Mouse (Mus musculus): ENCODE measurements around the gene Ankrd44. TPM values are rescaled to one million over a fixed set of nuclear protein-coding genes. Genes with fewer than 3 reads are reported as not detected.
A peak's percentile ranks its signal among the peaks of the same experiment; 100 is the strongest.

The Ankrd44 gene
- polyA plus RNA-seq, 1 experiment from 2014 or later: 32.3 TPM

DNA sequence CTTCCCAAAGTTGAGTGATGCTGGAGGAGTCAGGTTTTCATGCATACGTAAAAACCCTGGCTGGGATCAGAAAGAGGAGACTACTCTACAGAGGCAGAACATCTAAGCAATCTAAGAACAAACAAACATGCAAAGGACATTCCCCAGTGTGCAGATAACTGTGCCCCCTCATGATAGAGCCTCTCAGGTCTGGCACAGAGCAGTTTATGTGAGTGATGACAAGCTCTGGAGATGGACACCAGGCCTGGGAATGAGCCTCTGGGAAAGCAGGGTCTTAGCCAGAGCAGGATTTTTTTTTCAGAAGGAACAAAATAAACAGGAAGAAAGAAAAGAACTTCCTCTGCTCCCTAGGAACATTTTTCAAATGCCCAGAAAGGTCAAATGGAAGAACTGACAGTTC, 176.2 kb downstream of the Ankrd44 start:
- Histone ChIP-seq H3K27me3 (replicated peaks) (no peaks in the 10 kb centered on the region), H3K27ac (peak overlapping the region; percentile 51; the same call in 1 of the 2 replicates), H3K4me3 (no peak overlapping the region), H3K9me3 (no peaks in the 10 kb centered on the region), H3K9ac (no peak overlapping the region), H3K4me1 (0 out of 2 replicates have a peak, but pooled peaks cover 2% of the 10 kb centered on the region), H3K4me2 (no peak overlapping the region), H3K36me3 (replicated peaks) (no peaks in the 10 kb centered on the region)
- 71% methylated on average over 1 of the region's 1 CpGs for WGBS
- ATAC-seq (replicated peaks): no peak

DNA sequence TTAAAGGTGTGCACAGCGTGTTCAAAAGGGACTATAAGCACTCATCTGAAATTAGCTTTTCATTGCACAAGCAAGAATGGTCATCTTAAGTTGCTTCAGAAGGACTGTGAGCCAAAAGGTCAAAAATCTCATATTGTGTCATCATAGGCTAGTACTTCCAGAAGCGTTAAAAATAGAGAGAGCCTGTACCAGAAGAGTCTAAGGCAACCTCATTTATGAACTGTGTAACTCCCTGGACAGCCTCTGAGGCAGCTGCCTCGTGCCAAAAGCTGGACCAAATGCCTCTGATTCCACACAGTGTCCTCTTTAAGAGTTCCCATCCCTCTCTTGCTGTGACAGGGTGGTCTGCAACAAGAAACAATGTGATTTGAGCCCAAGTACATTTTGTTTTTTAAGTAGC, 176.7 kb downstream of the Ankrd44 start:
- H3K4me1 ChIP-seq: 0 out of 2 replicates have a peak, but pooled peaks cover 2% of the 10 kb centered on the region
- 71% methylated on average over 3 of the region's 3 CpGs for WGBS

DNA sequence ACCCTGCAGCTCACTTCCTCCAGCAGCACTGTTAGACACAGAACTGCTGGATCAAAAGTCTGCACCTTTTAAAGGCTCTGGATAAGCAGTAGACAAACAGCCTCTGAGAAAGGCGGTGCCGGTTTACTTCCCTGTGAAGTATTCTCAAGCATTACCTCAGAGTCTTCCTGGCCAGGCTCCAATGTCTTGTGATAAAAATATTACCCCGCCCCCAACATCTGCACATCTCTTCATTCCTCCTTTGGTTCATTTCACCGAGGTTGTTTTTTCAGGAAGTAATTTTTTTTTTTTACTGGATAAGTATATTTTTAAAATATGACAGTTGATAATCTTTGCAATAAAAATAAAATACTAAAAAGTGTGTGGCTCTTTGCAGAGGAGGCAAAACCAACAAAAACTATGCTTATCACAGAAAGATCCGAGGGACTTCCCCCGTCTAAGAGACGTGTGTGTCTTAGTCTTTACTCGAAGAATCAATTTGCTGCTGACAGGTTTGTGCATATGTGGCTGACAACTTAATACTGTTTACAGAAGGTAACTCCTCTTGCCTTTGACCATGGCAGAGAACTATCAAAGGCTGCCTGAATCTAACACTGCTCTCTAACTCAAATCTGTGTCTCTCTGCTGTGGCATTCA, 178.3 kb downstream of the Ankrd44 start:
- H3K4me3 ChIP-seq: no peak overlapping the region
- H3K27ac ChIP-seq: no peak overlapping the region
- H3K9me3 ChIP-seq: no peaks in the 10 kb centered on the region
- H3K4me2 ChIP-seq: no peak overlapping the region
- no peak overlapping the region for H3K9ac ChIP-seq
- H3K4me1 ChIP-seq: 0 out of 2 replicates have a peak, but pooled peaks cover 2% of the 10 kb centered on the region
- 61% methylated on average over 8 of the region's 8 CpGs for WGBS
- peak; percentile 35; the same call in 1 of the 2 replicates for ATAC-seq (replicated peaks)
- no peaks in the 10 kb centered on the region for H3K27me3 ChIP-seq (replicated peaks)
- H3K36me3 ChIP-seq (replicated peaks): no peaks in the 10 kb centered on the region

More for the DNA sequence above, 176.7 kb downstream of the Ankrd44 start:
- Histone ChIP-seq H3K27me3 (replicated peaks) (no peaks in the 10 kb centered on the region), H3K4me2 (no peak overlapping the region), H3K36me3 (replicated peaks) (no peaks in the 10 kb centered on the region), H3K4me3 (no peak overlapping the region), H3K9ac (no peak overlapping the region), H3K9me3 (no peaks in the 10 kb centered on the region), H3K27ac (peak overlapping the region; percentile 51; the same call in 1 of the 2 replicates)
- no peak; the same call in 1 of the 2 replicates for ATAC-seq (replicated peaks)

DNA sequence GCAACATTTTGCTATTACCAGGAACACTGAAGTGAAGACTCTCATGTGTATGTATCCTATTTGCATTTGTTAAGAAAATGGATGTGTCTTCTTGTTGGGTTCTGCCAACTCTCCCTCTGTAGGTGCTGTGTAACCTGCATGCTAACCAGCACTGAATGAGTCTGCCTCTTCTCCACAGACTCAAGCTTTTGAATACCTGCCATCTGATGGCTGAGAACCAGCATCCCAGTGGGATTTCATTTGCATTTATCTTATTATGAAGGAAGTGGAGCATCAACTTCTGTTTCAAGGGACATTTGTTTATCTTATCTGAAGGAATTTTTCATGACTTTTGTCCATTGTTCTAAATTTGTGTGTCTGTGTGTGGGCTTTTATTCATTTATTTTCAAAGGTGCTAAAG, 180.5 kb downstream of the Ankrd44 start:
- Histone ChIP-seq H3K36me3 (replicated peaks) (no peaks in the 10 kb centered on the region), H3K9me3 (no peaks in the 10 kb centered on the region), H3K4me2 (no peak overlapping the region), H3K4me1 (0 out of 2 replicates have a peak, but pooled peaks cover 2% of the 10 kb centered on the region), H3K27me3 (replicated peaks) (no peaks in the 10 kb centered on the region), H3K9ac (no peak overlapping the region), H3K4me3 (no peak overlapping the region), H3K27ac (no peak overlapping the region)
- no peak for ATAC-seq (replicated peaks)

DNA sequence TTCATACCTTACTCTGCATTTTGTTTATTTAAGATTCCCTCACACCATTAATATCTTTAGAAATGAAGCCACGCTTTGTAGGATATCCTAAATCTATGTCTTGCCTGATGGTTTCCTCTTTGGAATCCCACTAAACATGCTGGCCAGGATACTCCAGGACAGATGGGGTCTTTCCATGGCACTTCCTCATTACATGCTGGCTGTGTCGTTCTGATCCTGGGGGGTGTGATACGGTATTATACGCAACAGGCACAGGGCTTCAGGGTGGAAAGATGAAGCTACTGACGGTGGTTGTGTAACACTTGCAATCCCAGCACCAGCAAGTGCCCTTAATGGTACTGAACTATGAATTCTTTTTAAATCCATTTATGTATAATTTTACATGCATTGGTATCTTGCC, 182.0 kb downstream of the Ankrd44 start:
- Histone ChIP-seq H3K4me2 (no peak overlapping the region), H3K9me3 (no peaks in the 10 kb centered on the region), H3K4me3 (no peak overlapping the region), H3K4me1 (0 out of 2 replicates have a peak, but pooled peaks cover 2% of the 10 kb centered on the region), H3K27me3 (replicated peaks) (no peaks in the 10 kb centered on the region), H3K27ac (no peak overlapping the region), H3K9ac (no peak overlapping the region), H3K36me3 (replicated peaks) (no peaks in the 10 kb centered on the region)
- no peak for ATAC-seq (replicated peaks)
- 85% methylated on average over 5 of the region's 5 CpGs for WGBS

DNA sequence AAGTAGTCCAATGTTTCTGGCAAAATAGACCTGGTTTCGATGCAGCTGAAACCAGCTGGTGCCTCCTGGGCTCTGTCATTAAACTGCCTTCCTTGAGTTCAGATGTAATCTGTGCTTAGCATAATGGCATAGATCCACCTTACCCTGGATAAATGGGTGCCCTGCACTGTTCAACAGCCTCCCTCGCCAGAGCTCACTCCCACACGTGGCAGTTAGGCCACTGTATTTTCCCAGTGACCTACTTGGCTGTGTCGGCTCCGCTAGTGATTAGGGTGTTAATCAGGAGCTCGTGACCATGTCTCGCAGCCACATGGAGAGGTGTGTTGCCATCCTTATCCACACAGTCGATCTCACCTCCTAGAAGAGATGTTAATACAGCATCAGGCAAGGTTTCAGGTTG, 183.1 kb downstream of the Ankrd44 start:
- Histone ChIP-seq H3K4me2 (no peak overlapping the region), H3K4me1 (0 out of 2 replicates have a peak, but pooled peaks cover 2% of the 10 kb centered on the region), H3K9ac (no peak overlapping the region), H3K9me3 (no peaks in the 10 kb centered on the region), H3K27ac (no peak overlapping the region), H3K4me3 (no peak overlapping the region), H3K36me3 (replicated peaks) (no peaks in the 10 kb centered on the region), H3K27me3 (replicated peaks) (no peaks in the 10 kb centered on the region)
- no peak for ATAC-seq (replicated peaks)
- 83% methylated on average over 8 of the region's 8 CpGs for WGBS

DNA sequence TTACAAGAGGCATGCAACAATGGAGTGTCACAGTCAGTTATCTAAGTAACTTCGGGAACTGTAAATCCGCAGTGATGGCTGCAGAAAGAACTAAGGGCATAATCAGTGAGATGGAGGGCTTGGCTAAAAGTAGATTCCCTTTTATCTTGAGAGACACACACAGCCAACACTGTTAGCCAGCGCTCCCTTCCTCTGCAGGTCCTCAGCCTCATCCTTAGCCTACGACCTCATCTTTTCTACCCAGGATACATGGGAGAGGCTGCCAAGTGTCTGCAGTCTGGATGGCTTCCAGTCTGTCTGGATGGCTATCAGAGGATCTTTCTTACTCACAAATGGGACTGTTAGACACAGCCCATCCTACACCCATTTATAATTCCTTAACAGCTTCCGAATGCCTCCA, 185.3 kb downstream of the Ankrd44 start:
- 88% methylated on average over 5 of the region's 5 CpGs for WGBS
- Histone ChIP-seq H3K9me3 (no peaks in the 10 kb centered on the region), H3K27me3 (replicated peaks) (no peaks in the 10 kb centered on the region), H3K4me2 (no peak overlapping the region), H3K9ac (no peak overlapping the region), H3K4me1 (peaks cover 2% of the 10 kb centered on the region), H3K4me3 (no peak overlapping the region), H3K36me3 (replicated peaks) (no peaks in the 10 kb centered on the region), H3K27ac (no peak overlapping the region)
- ATAC-seq (replicated peaks): no peak

DNA sequence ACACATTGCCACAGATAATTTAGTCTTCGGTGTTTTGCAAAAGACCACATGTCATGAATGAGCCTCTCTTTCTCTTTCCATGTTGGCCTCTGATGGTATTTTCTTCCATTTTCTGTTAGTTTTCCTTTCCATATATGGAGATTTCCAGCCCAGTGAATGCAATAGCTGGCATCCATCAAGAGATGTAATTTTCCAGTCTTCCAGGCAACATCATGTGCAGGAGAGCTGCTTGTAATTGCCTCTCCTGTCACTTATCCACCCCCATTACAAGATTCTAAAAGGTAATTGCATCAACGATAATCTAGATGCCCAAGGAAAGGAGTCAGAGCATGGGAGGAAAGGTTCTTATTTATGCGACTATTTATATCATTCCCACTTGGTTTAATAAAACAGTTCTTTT, 188.7 kb downstream of the Ankrd44 start:
- Histone ChIP-seq H3K4me3 (no peak overlapping the region), H3K36me3 (replicated peaks) (no peaks in the 10 kb centered on the region), H3K4me2 (no peak overlapping the region), H3K27me3 (replicated peaks) (no peaks in the 10 kb centered on the region), H3K9ac (no peak overlapping the region), H3K9me3 (no peaks in the 10 kb centered on the region), H3K4me1 (peaks cover 19% of the 10 kb centered on the region), H3K27ac (peak overlapping the region; percentile 27)
- no peak for ATAC-seq (replicated peaks)
- WGBS: 75% methylated on average over 3 of the region's 3 CpGs

DNA sequence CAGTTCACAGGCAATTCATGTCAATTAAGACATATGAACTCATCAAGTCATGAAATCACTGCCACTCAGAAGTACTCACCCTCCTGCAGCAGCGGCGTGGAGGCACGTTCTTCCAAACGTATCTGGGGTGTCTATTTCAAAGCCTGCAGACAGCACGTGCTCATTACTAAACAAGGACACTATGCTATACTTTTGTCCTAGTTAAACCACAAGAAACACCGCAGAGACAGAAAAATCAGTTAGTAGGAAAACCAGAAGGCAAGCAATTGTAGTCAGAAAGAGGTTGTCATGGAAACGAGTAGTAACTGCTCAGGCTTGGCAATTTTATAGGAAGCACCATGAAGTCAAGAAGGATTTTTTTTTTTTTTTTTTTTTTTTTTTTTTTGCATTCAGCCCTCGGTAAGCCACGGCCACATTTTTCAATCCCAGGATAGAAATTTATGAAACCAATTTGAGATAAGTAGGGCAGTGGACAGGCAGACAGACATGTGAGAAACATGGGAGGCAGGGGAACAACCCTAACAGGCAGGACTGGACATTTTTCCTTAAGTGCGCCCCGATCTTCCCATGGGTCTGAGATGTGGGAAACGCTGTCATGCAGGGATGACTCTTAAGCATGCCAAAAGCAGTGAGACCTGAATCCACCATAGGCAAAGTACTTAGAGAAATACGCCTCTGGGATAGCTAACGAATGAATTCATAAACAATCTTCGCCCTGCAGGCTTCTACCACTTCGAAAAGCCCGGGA, 191.1 kb downstream of the Ankrd44 start:
- H3K27me3 ChIP-seq (replicated peaks): no peaks in the 10 kb centered on the region
- peak overlapping the region; percentile 68 for H3K27ac ChIP-seq
- 46% methylated on average over 17 of the region's 17 CpGs for WGBS
- ATAC-seq (replicated peaks): peak; percentile 54
- H3K9ac ChIP-seq: no peak overlapping the region
- H3K4me3 ChIP-seq: no peak overlapping the region
- H3K4me1 ChIP-seq: peaks cover 19% of the 10 kb centered on the region
- H3K4me2 ChIP-seq: 0 out of 2 replicates have a peak overlapping the region, but pooled peaks have one; percentile 9
- H3K9me3 ChIP-seq: no peaks in the 10 kb centered on the region
- no peaks in the 10 kb centered on the region for H3K36me3 ChIP-seq (replicated peaks)

DNA sequence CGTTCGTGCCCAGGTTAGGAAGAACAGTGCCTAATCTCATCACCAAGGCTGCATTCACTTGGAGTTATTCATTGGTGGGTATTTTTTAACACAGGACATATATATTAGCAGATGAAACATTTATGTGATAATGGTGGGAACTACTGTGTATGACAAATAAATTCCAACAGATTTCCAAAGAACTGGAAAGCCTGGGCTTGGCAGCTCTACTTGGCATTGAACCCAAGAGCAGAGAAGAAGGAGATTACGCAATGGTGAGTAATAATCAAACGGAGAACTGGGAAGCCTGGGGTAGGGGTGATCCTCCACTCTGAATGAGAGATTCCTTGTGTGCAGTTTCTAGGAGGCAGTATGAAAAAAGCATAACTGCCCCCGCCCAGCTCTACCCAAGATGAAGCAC, 196.9 kb downstream of the Ankrd44 start:
- H3K27me3 ChIP-seq (replicated peaks): no peaks in the 10 kb centered on the region
- no peaks in the 10 kb centered on the region for H3K9me3 ChIP-seq
- no peak overlapping the region for H3K9ac ChIP-seq
- H3K4me3 ChIP-seq: no peak overlapping the region
- 92% methylated on average over 5 of the region's 5 CpGs for WGBS
- no peak overlapping the region for H3K27ac ChIP-seq
- 0 out of 2 replicates have a peak, but pooled peaks cover 3% of the 10 kb centered on the region for H3K4me1 ChIP-seq
- H3K4me2 ChIP-seq: no peak overlapping the region
- no peak for ATAC-seq (replicated peaks)
- H3K36me3 ChIP-seq (replicated peaks): no peaks in the 10 kb centered on the region

DNA sequence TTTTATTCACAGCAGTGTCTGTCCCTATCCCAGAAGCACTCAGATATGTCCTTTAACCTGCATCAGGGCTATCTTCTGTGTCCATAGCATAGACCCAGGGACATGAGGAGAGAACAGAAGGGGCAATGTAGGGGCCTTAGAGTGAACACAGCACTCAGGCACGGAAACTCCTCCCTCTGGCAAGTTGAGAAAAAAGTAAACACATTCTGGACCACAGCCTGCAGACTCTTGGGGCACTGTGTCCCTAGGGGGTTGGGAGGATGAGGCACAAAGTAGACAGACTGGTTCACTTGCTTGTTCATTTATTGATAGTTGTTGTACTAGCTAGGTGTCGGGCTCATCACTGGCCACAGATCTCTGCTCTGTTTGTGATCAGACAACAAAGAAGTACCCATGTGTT, 199.6 kb downstream of the Ankrd44 start:
- Histone ChIP-seq H3K27ac (no peak overlapping the region), H3K4me1 (no peaks in the 10 kb centered on the region), H3K4me2 (no peak overlapping the region), H3K9ac (no peak overlapping the region), H3K36me3 (replicated peaks) (no peaks in the 10 kb centered on the region), H3K9me3 (no peaks in the 10 kb centered on the region), H3K27me3 (replicated peaks) (no peaks in the 10 kb centered on the region), H3K4me3 (no peak overlapping the region)
- ATAC-seq (replicated peaks): no peak
- 81% methylated on average over 2 of the region's 2 CpGs for WGBS

DNA sequence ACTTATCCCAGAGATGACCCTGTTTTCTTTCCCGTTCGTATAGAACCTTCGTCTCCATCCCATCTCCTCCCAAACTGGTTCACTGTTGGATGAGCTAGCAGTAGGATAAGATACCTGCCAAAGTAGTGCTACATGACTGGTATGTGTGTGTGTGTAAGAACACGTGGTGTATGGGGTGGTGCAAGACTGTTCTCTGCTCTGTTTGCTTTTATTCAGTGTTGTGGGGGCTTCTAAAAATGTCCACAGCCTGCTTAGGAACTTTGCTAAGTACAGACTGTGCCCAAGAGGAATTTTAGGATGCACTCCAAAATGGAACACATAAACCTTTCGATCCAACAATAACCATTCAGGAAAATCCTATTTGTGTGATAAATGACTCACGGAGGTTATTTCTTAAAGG, 209.3 kb downstream of the Ankrd44 start:
- Histone ChIP-seq H3K4me3 (no peak overlapping the region), H3K36me3 (replicated peaks) (no peaks in the 10 kb centered on the region), H3K27me3 (replicated peaks) (no peaks in the 10 kb centered on the region), H3K9ac (no peak overlapping the region), H3K27ac (no peak overlapping the region), H3K4me2 (no peak overlapping the region), H3K9me3 (no peaks in the 10 kb centered on the region), H3K4me1 (0 out of 2 replicates have a peak, but pooled peaks cover 4% of the 10 kb centered on the region)
- ATAC-seq (replicated peaks): no peak
- WGBS: 89% methylated on average over 6 of the region's 6 CpGs

All from midbrain, embryonic 15.5 days (tissue).